Mouse (Mus musculus): ENCODE results near the gene E130114P18Rik. TPM values are rescaled to one million over a fixed set of nuclear protein-coding genes. Genes with fewer than 3 reads are reported as not detected.

E130114P18Rik gene
- polyA plus RNA-seq, 1 experiment, result 14.9 TPM

GRCm38 (mm10) chr4:97676579-97676937 lies 101.3 kb downstream of the E130114P18Rik start:
- TF ChIP-seq POLR2A (IDR thresholded peaks at IDR 0.05; ENCODE audit: borderline replicate concordance, insufficient read depth, low read length), result no peak
- DNase-seq, result peak in 1 of 2 experiments; percentile 34
- 59% methylated on average over 2 of the region's 2 CpGs for WGBS
- Histone ChIP-seq H3K4me1 (ENCODE audit: control insufficient read depth, insufficient read depth, low read length) (no peaks in the 10 kb centered on the region), H3K27ac (ENCODE audit: insufficient read depth, low read length) (no peak overlapping the region), H3K4me3 (replicated peaks; ENCODE audit: insufficient read depth, low read depth, low read length) (no peak overlapping the region), H3K27me3 (ENCODE audit: control insufficient read depth, insufficient read depth, low read length) (no peaks in the 10 kb centered on the region)

- no peaks in the 10 kb centered on the region for H3K4me1 ChIP-seq (ENCODE audit: control insufficient read depth, insufficient read depth, low read length)
- peak in 1 of 2 experiments; percentile 6 for DNase-seq
- no peak overlapping the region for H3K4me3 ChIP-seq (replicated peaks; ENCODE audit: insufficient read depth, low read depth, low read length)
- H3K27me3 ChIP-seq (ENCODE audit: control insufficient read depth, insufficient read depth, low read length), result no peaks in the 10 kb centered on the region
- 58% methylated on average over 16 of the region's 16 CpGs for WGBS
- peak; percentile 9; the same call in 1 of the 2 replicates for TF ChIP-seq CTCF (IDR thresholded peaks at IDR 0.05; ENCODE audit: borderline replicate concordance, insufficient read depth, low read depth, low read length)
- TF ChIP-seq POLR2A (IDR thresholded peaks at IDR 0.05; ENCODE audit: borderline replicate concordance, insufficient read depth, low read length), result no peak
- no peak overlapping the region for H3K27ac ChIP-seq (ENCODE audit: insufficient read depth, low read length)
Measured at GRCm38 (mm10) chr4:97675741-97676578, 101.9 kb downstream of the E130114P18Rik start.

GRCm38 (mm10) chr4:97673854-97674510 lies 103.9 kb downstream of the E130114P18Rik start:
- no peak for DNase-seq
- 81% methylated on average over 6 of the region's 6 CpGs for WGBS
- no peaks in the 10 kb centered on the region for H3K4me1 ChIP-seq (ENCODE audit: control insufficient read depth, insufficient read depth, low read length)
- H3K4me3 ChIP-seq (replicated peaks; ENCODE audit: insufficient read depth, low read depth, low read length), result no peak overlapping the region
- TF ChIP-seq POLR2A (IDR thresholded peaks at IDR 0.05; ENCODE audit: borderline replicate concordance, insufficient read depth, low read length), result no peak
- TF ChIP-seq CTCF (IDR thresholded peaks at IDR 0.05; ENCODE audit: borderline replicate concordance, insufficient read depth, low read depth, low read length), result no peak
- no peak overlapping the region for H3K27ac ChIP-seq (ENCODE audit: insufficient read depth, low read length)
- no peaks in the 10 kb centered on the region for H3K27me3 ChIP-seq (ENCODE audit: control insufficient read depth, insufficient read depth, low read length)

- DNase-seq, result no peak
- no peak overlapping the region for H3K4me3 ChIP-seq (replicated peaks; ENCODE audit: insufficient read depth, low read depth, low read length)
- H3K27ac ChIP-seq (ENCODE audit: insufficient read depth, low read length), result no peak overlapping the region
- H3K27me3 ChIP-seq (ENCODE audit: control insufficient read depth, insufficient read depth, low read length), result no peaks in the 10 kb centered on the region
- WGBS, result 49% methylated on average over 5 of the region's 5 CpGs
- TF ChIP-seq POLR2A (IDR thresholded peaks at IDR 0.05; ENCODE audit: borderline replicate concordance, insufficient read depth, low read length) (no peak), CTCF (IDR thresholded peaks at IDR 0.05; ENCODE audit: borderline replicate concordance, insufficient read depth, low read depth, low read length) (no peak)
- H3K4me1 ChIP-seq (ENCODE audit: control insufficient read depth, insufficient read depth, low read length), result no peaks in the 10 kb centered on the region
Measured at GRCm38 (mm10) chr4:97672501-97672900, 105.4 kb downstream of the E130114P18Rik start.

GRCm38 (mm10) chr4:97671911-97672310 lies 106.0 kb downstream of the E130114P18Rik start:
- no peaks in the 10 kb centered on the region for H3K4me1 ChIP-seq (ENCODE audit: control insufficient read depth, insufficient read depth, low read length)
- TF ChIP-seq CTCF (IDR thresholded peaks at IDR 0.05; ENCODE audit: borderline replicate concordance, insufficient read depth, low read depth, low read length) (no peak), POLR2A (IDR thresholded peaks at IDR 0.05; ENCODE audit: borderline replicate concordance, insufficient read depth, low read length) (no peak)
- H3K27ac ChIP-seq (ENCODE audit: insufficient read depth, low read length), result no peak overlapping the region
- H3K4me3 ChIP-seq (replicated peaks; ENCODE audit: insufficient read depth, low read depth, low read length), result no peak overlapping the region
- H3K27me3 ChIP-seq (ENCODE audit: control insufficient read depth, insufficient read depth, low read length), result no peaks in the 10 kb centered on the region
- 70% methylated on average over 4 of the region's 4 CpGs for WGBS
- no peak for DNase-seq

GRCm38 (mm10) chr4:97670418-97670817 lies 107.5 kb downstream of the E130114P18Rik start:
- no peak overlapping the region for H3K4me3 ChIP-seq (replicated peaks; ENCODE audit: insufficient read depth, low read depth, low read length)
- DNase-seq, result no peak
- no peak for TF ChIP-seq POLR2A (IDR thresholded peaks at IDR 0.05; ENCODE audit: borderline replicate concordance, insufficient read depth, low read length)
- no peak for TF ChIP-seq CTCF (IDR thresholded peaks at IDR 0.05; ENCODE audit: borderline replicate concordance, insufficient read depth, low read depth, low read length)
- no peaks in the 10 kb centered on the region for H3K4me1 ChIP-seq (ENCODE audit: control insufficient read depth, insufficient read depth, low read length)
- H3K27me3 ChIP-seq (ENCODE audit: control insufficient read depth, insufficient read depth, low read length), result no peaks in the 10 kb centered on the region
- H3K27ac ChIP-seq (ENCODE audit: insufficient read depth, low read length), result no peak overlapping the region

- Histone ChIP-seq H3K27ac (ENCODE audit: insufficient read depth, low read length) (no peak overlapping the region), H3K4me1 (ENCODE audit: control insufficient read depth, insufficient read depth, low read length) (no peaks in the 10 kb centered on the region), H3K27me3 (ENCODE audit: control insufficient read depth, insufficient read depth, low read length) (no peaks in the 10 kb centered on the region), H3K4me3 (replicated peaks; ENCODE audit: insufficient read depth, low read depth, low read length) (no peak overlapping the region)
- 70% methylated on average over 3 of the region's 3 CpGs for WGBS
- TF ChIP-seq CTCF (IDR thresholded peaks at IDR 0.05; ENCODE audit: borderline replicate concordance, insufficient read depth, low read depth, low read length) (no peak), POLR2A (IDR thresholded peaks at IDR 0.05; ENCODE audit: borderline replicate concordance, insufficient read depth, low read length) (no peak)
- DNase-seq, result no peak
Measured at GRCm38 (mm10) chr4:97669808-97670207, 108.1 kb downstream of the E130114P18Rik start.

GRCm38 (mm10) chr4:97665428-97665755 lies 112.5 kb downstream of the E130114P18Rik start:
- TF ChIP-seq POLR2A (IDR thresholded peaks at IDR 0.05; ENCODE audit: borderline replicate concordance, insufficient read depth, low read length), result no peak
- TF ChIP-seq CTCF (IDR thresholded peaks at IDR 0.05; ENCODE audit: borderline replicate concordance, insufficient read depth, low read depth, low read length), result no peak
- Histone ChIP-seq H3K4me1 (ENCODE audit: control insufficient read depth, insufficient read depth, low read length) (no peaks in the 10 kb centered on the region), H3K4me3 (replicated peaks; ENCODE audit: insufficient read depth, low read depth, low read length) (no peak overlapping the region), H3K27ac (ENCODE audit: insufficient read depth, low read length) (no peak overlapping the region), H3K27me3 (ENCODE audit: control insufficient read depth, insufficient read depth, low read length) (no peaks in the 10 kb centered on the region)
- no peak for DNase-seq
- 88% methylated on average over 7 of the region's 7 CpGs for WGBS
